8 mouse cellular contexts compared by ENCODE assay signal in genomic region chr11:98026248-98026569, GRCm38 (mm10). TPM values are rescaled to one million over a fixed set of nuclear protein-coding genes. Genes with fewer than 3 reads are reported as not detected.
DNase-seq lines count a peak whose midpoint lies in the region; ATAC-seq and TF ChIP-seq lines count a peak whose summit lies in the region.

No protein-coding gene starts in this region.

- peak overlapping the region; percentile 99 for H3K9ac ChIP-seq in limb, embryonic 12.5 days (replicated peaks)
- H3K9ac ChIP-seq in neural tube, embryonic 15.5 days (replicated peaks) = peak overlapping the region; percentile 99

- H3K9me3 ChIP-seq in limb, embryonic 12.5 days = no peaks in the 10 kb centered on the region
- no peaks in the 10 kb centered on the region for H3K9me3 ChIP-seq in neural tube, embryonic 15.5 days (replicated peaks)

- peak overlapping the region; percentile 90 for H3K27ac ChIP-seq in embryonic fibroblast, embryonic 13.5 days (ENCODE audit: insufficient read depth, low read length)
- H3K27ac ChIP-seq in limb, embryonic 12.5 days = peak overlapping the region; percentile 91
- peak overlapping the region; percentile 94 for H3K27ac ChIP-seq in neural tube, embryonic 15.5 days (replicated peaks)

- no peaks in the 10 kb centered on the region for H3K27me3 ChIP-seq in limb, embryonic 12.5 days
- no peaks in the 10 kb centered on the region for H3K27me3 ChIP-seq in neural tube, embryonic 15.5 days (replicated peaks)

- H3K4me1 ChIP-seq in lung, adult 2 months (ENCODE audit: control insufficient read depth, insufficient read depth, low read length) = peaks cover 8% of the 10 kb centered on the region
- H3K4me1 ChIP-seq in embryonic fibroblast, embryonic 13.5 days (ENCODE audit: control insufficient read depth, insufficient read depth, low read length) = peaks cover 4% of the 10 kb centered on the region; the same call in 1 of the 2 replicates
- peaks cover 23% of the 10 kb centered on the region for H3K4me1 ChIP-seq in limb, embryonic 12.5 days (replicated peaks)
- peaks cover 37% of the 10 kb centered on the region for H3K4me1 ChIP-seq in neural tube, embryonic 15.5 days

- DNase-seq in lung, adult 2 months = no peak
- DNase-seq in lung, adult 18-20 months = no peak
- DNase-seq in layer of hippocampus, adult 9-11 months = no peak
- DNase-seq in thymus, postnatal 14 days = no peak
- no peak for DNase-seq in natural killer cell, adult 2 months (ENCODE audit: low spot score in 2 of 2)

- no peak for TF ChIP-seq POLR2A in lung, adult 2 months (IDR thresholded peaks at IDR 0.05; ENCODE audit: borderline replicate concordance, extremely low read depth, low read depth, low read length)
- TF ChIP-seq POLR2A in embryonic fibroblast, embryonic 13.5 days (IDR thresholded peaks at IDR 0.05; ENCODE audit: low read depth, low read length) = no peak; the same call in 1 of the 2 replicates

- H3K36me3 ChIP-seq in limb, embryonic 12.5 days = peaks cover 32% of the 10 kb centered on the region
- peaks cover 28% of the 10 kb centered on the region for H3K36me3 ChIP-seq in neural tube, embryonic 15.5 days

- TF ChIP-seq CTCF in lung, adult 2 months (IDR thresholded peaks at IDR 0.05; ENCODE audit: insufficient read depth, low read length) = no peak
- TF ChIP-seq CTCF in embryonic fibroblast, embryonic 13.5 days (IDR thresholded peaks at IDR 0.05; ENCODE audit: borderline replicate concordance, insufficient read depth, low read length) = no peak

- no peak for ATAC-seq in limb, embryonic 12.5 days (ENCODE audit: insufficient number of reproducible peaks, insufficient read depth, low FRiP score, low TSS enrichment, low read depth)
- ATAC-seq in neural tube, embryonic 15.5 days (ENCODE audit: low FRiP score) = no peak

- peak overlapping the region; percentile 82 for H3K4me2 ChIP-seq in limb, embryonic 12.5 days
- peak overlapping the region; percentile 92 for H3K4me2 ChIP-seq in neural tube, embryonic 15.5 days

- 6% methylated on average over 15 of the region's 15 CpGs for WGBS in lung, adult 2 months
- WGBS in limb, embryonic 12.5 days = 6% methylated on average over 15 of the region's 15 CpGs
- WGBS in neural tube, embryonic 15.5 days = 5% methylated on average over 15 of the region's 15 CpGs

- H3K4me3 ChIP-seq in lung, adult 2 months (replicated peaks; ENCODE audit: extremely low read depth, low read depth, low read length) = peak overlapping the region; percentile 80
- peak overlapping the region; percentile 50 for H3K4me3 ChIP-seq in embryonic fibroblast, embryonic 13.5 days (ENCODE audit: insufficient read depth, low read length)
- H3K4me3 ChIP-seq in limb, embryonic 12.5 days (replicated peaks) = peak overlapping the region; percentile 99
- H3K4me3 ChIP-seq in neural tube, embryonic 15.5 days (replicated peaks) = peak overlapping the region; percentile 97

RNA-seq across cellular contexts. Expression of gene Rpl19, which starts 0.3 kb away (rescaled TPM):
- polyA plus RNA-seq in lung, adult 2 months (2012; rRNA removed) = 426 and 513 TPM in 2 replicates
- 1,914 and 2,034 TPM in 2 replicates for polyA plus RNA-seq in embryonic fibroblast, embryonic 13.5 days (2011; ENCODE audit: insufficient read length, low read depth, missing spikeins)
- polyA plus RNA-seq in limb, embryonic 12.5 days (2016; fragmentation: Nextera tagmentation; extraction: Ambion mirVana) = 1,014 and 1,051 TPM in 2 replicates
- 655 and 750 TPM in 2 replicates for polyA plus RNA-seq in neural tube, embryonic 15.5 days (2015; fragmentation: Nextera tagmentation; extraction: Ambion mirVana)

RNA-seq across cellular contexts. Expression of gene Cacnb1, which starts 3.4 kb away (rescaled TPM):
- 16.0 and 25.6 TPM in 2 replicates for polyA plus RNA-seq in lung, adult 2 months (2012; rRNA removed)
- polyA plus RNA-seq in embryonic fibroblast, embryonic 13.5 days (2011; ENCODE audit: insufficient read length, low read depth, missing spikeins) = 4.9 and 7.1 TPM in 2 replicates
- polyA plus RNA-seq in limb, embryonic 12.5 days (2016; fragmentation: Nextera tagmentation; extraction: Ambion mirVana) = 13.2 and 16.0 TPM in 2 replicates
- 50.9 and 63.0 TPM in 2 replicates for polyA plus RNA-seq in neural tube, embryonic 15.5 days (2015; fragmentation: Nextera tagmentation; extraction: Ambion mirVana)

RNA-seq across cellular contexts. Expression of gene Stac2, which starts 27.1 kb away (rescaled TPM):
- polyA plus RNA-seq in lung, adult 2 months (2012; rRNA removed) = 0.88 and 1.2 TPM in 2 replicates
- 1.7 and 1.9 TPM in 2 replicates for polyA plus RNA-seq in embryonic fibroblast, embryonic 13.5 days (2011; ENCODE audit: insufficient read length, low read depth, missing spikeins)
- 0.31 and 0.68 TPM in 2 replicates for polyA plus RNA-seq in limb, embryonic 12.5 days (2016; fragmentation: Nextera tagmentation; extraction: Ambion mirVana)
- 15.8 and 18.2 TPM in 2 replicates for polyA plus RNA-seq in neural tube, embryonic 15.5 days (2015; fragmentation: Nextera tagmentation; extraction: Ambion mirVana)

RNA-seq across cellular contexts. Expression of gene Arl5c, which starts 30.2 kb away (rescaled TPM):
- 2.7 and 5.1 TPM in 2 replicates for polyA plus RNA-seq in lung, adult 2 months (2012; rRNA removed)
- 2.2 and 3.8 TPM in 2 replicates for polyA plus RNA-seq in embryonic fibroblast, embryonic 13.5 days (2011; ENCODE audit: insufficient read length, low read depth, missing spikeins)
- polyA plus RNA-seq in limb, embryonic 12.5 days (2016; fragmentation: Nextera tagmentation; extraction: Ambion mirVana) = 5.9 and 7.1 TPM in 2 replicates
- 11.8 and 14.0 TPM in 2 replicates for polyA plus RNA-seq in neural tube, embryonic 15.5 days (2015; fragmentation: Nextera tagmentation; extraction: Ambion mirVana)

RNA-seq across cellular contexts. Expression of gene Plxdc1, which starts 40.0 kb away (rescaled TPM):
- polyA plus RNA-seq in lung, adult 2 months (2012; rRNA removed) = 18.5 and 20.9 TPM in 2 replicates
- polyA plus RNA-seq in embryonic fibroblast, embryonic 13.5 days (2011; ENCODE audit: insufficient read length, low read depth, missing spikeins) = 0.68 and 0.86 TPM in 2 replicates
- 0.12 TPM in 1 of 2 replicates, not detected in the other for polyA plus RNA-seq in limb, embryonic 12.5 days (2016; fragmentation: Nextera tagmentation; extraction: Ambion mirVana)
- 1.1 and 1.8 TPM in 2 replicates for polyA plus RNA-seq in neural tube, embryonic 15.5 days (2015; fragmentation: Nextera tagmentation; extraction: Ambion mirVana)
